Mouse (Mus musculus) C2C12 (cell line): Measurements from ENCODE around the gene Stmn1. TPM values are rescaled to one million over a fixed set of nuclear protein-coding genes. Genes with fewer than 3 reads are reported as not detected.
"Not testable (repeated sequence)": the region's sequence is repeated elsewhere in the genome, so short reads cannot be mapped to it uniquely, and the experiment has no call there.

Experiments used
- H3K27me3 ChIP-seq: one replicate; pipeline ENCODE4 v1.6.1; 2011; ENCODE audit not compliant: control insufficient read depth, insufficient read depth, insufficient read length
- H3K36me3 ChIP-seq: one replicate; pipeline ENCODE4 v1.6.1; 2011; ENCODE audit not compliant: control insufficient read depth, insufficient read depth
- H3K4me3 ChIP-seq: one replicate; pipeline ENCODE4 v1.5.1; 2011; ENCODE audit warnings: mild to moderate bottlenecking, control low read depth; ENCODE audit not compliant: poor library complexity, insufficient read depth, severe bottlenecking
- H3K79me2 ChIP-seq: one replicate; pipeline ENCODE4 v1.6.1; 2011; ENCODE audit not compliant: control insufficient read depth, insufficient read depth
- H3K79me3 ChIP-seq: one replicate; pipeline ENCODE4 v1.6.1; 2011; ENCODE audit warnings: low read depth, control low read depth
- H3ac ChIP-seq: one replicate; pipeline ENCODE3; 2011; ENCODE audit warnings: low read depth; ENCODE audit not compliant: control insufficient read depth, insufficient read length
- CEBPB ChIP-seq: IDR thresholded peaks from one replicate; pipeline ENCODE4 v1.6.1; 2011; ENCODE audit warnings: low read depth, mild to moderate bottlenecking, control low read depth, moderate library complexity
- CTCF ChIP-seq: IDR thresholded peaks from one replicate; pipeline ENCODE4 v1.5.1; 2011; ENCODE audit not compliant: control insufficient read depth, insufficient read depth, insufficient read length
- FOSL1 ChIP-seq: IDR thresholded peaks from one replicate; pipeline ENCODE4 v1.8.0; 2011; ENCODE audit warnings: mild to moderate bottlenecking, low read length; ENCODE audit not compliant: poor library complexity, insufficient read depth, severe bottlenecking
- MAX ChIP-seq: IDR thresholded peaks from one replicate; pipeline ENCODE4 v1.6.1; 2011; ENCODE audit warnings: mild to moderate bottlenecking, control low read depth
- MYOD1 ChIP-seq: IDR thresholded peaks from one replicate; pipeline ENCODE4 v1.6.1; 2011; ENCODE audit warnings: low read depth; ENCODE audit not compliant: control insufficient read depth, insufficient read length
- MYOG ChIP-seq: IDR thresholded peaks from one replicate; pipeline ENCODE4 v1.6.1; 2011; ENCODE audit not compliant: control insufficient read depth, insufficient read length; ENCODE audit errors: extremely low read depth
- USF1 ChIP-seq: IDR thresholded peaks from one replicate; pipeline ENCODE4 v1.6.1; 2011; ENCODE audit warnings: low read depth, mild to moderate bottlenecking, control low read depth, moderate library complexity
- polyA plus RNA-seq: library from polyadenylated mRNA; unstranded; fragments of >200 nt; fragmentation: generic; extraction: Trizol; gene quantifications from one replicate; pipeline ENCODE4 v1.2.1, GENCODE M21; 2012; ENCODE audit warnings: missing spikeins

The Stmn1 gene
- polyA plus RNA-seq, 1 experiment, result 349 TPM

GRCm38 (mm10) chr4:134484231-134484630 lies 16.1 kb downstream of the Stmn1 start:
- no peaks in the 10 kb centered on the region for H3K36me3 ChIP-seq
- H3K27me3 ChIP-seq, result no peaks in the 10 kb centered on the region
- H3K4me3 ChIP-seq, result no peak overlapping the region
- H3ac ChIP-seq, result no peak overlapping the region
- H3K79me3 ChIP-seq, result no peaks in the 10 kb centered on the region
- H3K79me2 ChIP-seq, result no peaks in the 10 kb centered on the region
- TF ChIP-seq MAX, result no peak
- TF ChIP-seq CEBPB, result no peak
- TF ChIP-seq USF1, result no peak

GRCm38 (mm10) chr4:134485151-134485900 lies 17.2 kb downstream of the Stmn1 start:
- no peaks in the 10 kb centered on the region for H3K79me3 ChIP-seq
- H3K36me3 ChIP-seq, result no peaks in the 10 kb centered on the region
- H3ac ChIP-seq, result no peak overlapping the region
- no peaks in the 10 kb centered on the region for H3K27me3 ChIP-seq
- H3K79me2 ChIP-seq, result no peaks in the 10 kb centered on the region
- no peak overlapping the region for H3K4me3 ChIP-seq
- TF ChIP-seq MYOG (no peak), CTCF (no peak), FOSL1 (no peak), MAX (no peak), MYOD1 (no peak), CEBPB (no peak), USF1 (no peak)

- no peaks in the 10 kb centered on the region for H3K79me3 ChIP-seq
- no peaks in the 10 kb centered on the region for H3K27me3 ChIP-seq
- H3ac ChIP-seq, result no peak overlapping the region
- no peaks in the 10 kb centered on the region for H3K79me2 ChIP-seq
- no peak for TF ChIP-seq CTCF
- TF ChIP-seq FOSL1, result no peak
- no peak for TF ChIP-seq MYOD1
- no peak for TF ChIP-seq MYOG
- TF ChIP-seq MAX, result no peak
- no peak for TF ChIP-seq USF1
- no peak for TF ChIP-seq CEBPB
- no peak overlapping the region for H3K4me3 ChIP-seq
- H3K36me3 ChIP-seq, result no peaks in the 10 kb centered on the region
These were observed 20.1 kb downstream of the Stmn1 start for GRCm38 (mm10) chr4:134488211-134488610.

GRCm38 (mm10) chr4:134489986-134490665 lies 22.0 kb downstream of the Stmn1 start:
- TF ChIP-seq USF1 (no peak), MAX (no peak)
- no peak overlapping the region for H3ac ChIP-seq
- H3K79me3 ChIP-seq, result no peaks in the 10 kb centered on the region
- no peaks in the 10 kb centered on the region for H3K27me3 ChIP-seq
- no peak overlapping the region for H3K4me3 ChIP-seq
- no peaks in the 10 kb centered on the region for H3K79me2 ChIP-seq
- H3K36me3 ChIP-seq, result no peaks in the 10 kb centered on the region

GRCm38 (mm10) chr4:134491716-134492115 lies 23.6 kb downstream of the Stmn1 start:
- Histone ChIP-seq H3K79me3 (no peaks in the 10 kb centered on the region), H3ac (no peak overlapping the region), H3K27me3 (no peaks in the 10 kb centered on the region), H3K36me3 (no peaks in the 10 kb centered on the region), H3K79me2 (no peaks in the 10 kb centered on the region), H3K4me3 (no peak overlapping the region)
- TF ChIP-seq FOSL1, result no peak
- TF ChIP-seq CTCF, result no peak
- TF ChIP-seq MYOG, result no peak
- no peak for TF ChIP-seq MYOD1
- no peak for TF ChIP-seq MAX
- no peak for TF ChIP-seq USF1
- TF ChIP-seq CEBPB, result no peak

- not testable (repeated sequence) for H3K36me3 ChIP-seq, H3K27me3 ChIP-seq, H3K79me3 ChIP-seq
These were observed 26.0 kb downstream of the Stmn1 start for GRCm38 (mm10) chr4:134494161-134494560.

More at GRCm38 (mm10) chr4:134494161-134494560, 26.0 kb downstream of the Stmn1 start:
- H3K4me3 ChIP-seq, H3K79me2 ChIP-seq, H3ac ChIP-seq: not testable (repeated sequence)
